Mouse (Mus musculus): ENCODE measurements around the gene Bckdhb. TPM values are rescaled to one million over a fixed set of nuclear protein-coding genes. Genes with fewer than 3 reads are reported as not detected.
A peak's percentile ranks its signal among the peaks of the same experiment; 100 is the strongest.

The Bckdhb gene
- polyA plus RNA-seq, 1 experiment from 2014 or later = 62.1 TPM

GRCm38 (mm10) chr9:84028120-84028519, 103.2 kb downstream of the Bckdhb start:
- peaks cover 14% of the 10 kb centered on the region for H3K4me1 ChIP-seq (replicated peaks)
- H3K4me3 ChIP-seq (replicated peaks) = no peak overlapping the region
- H3K36me3 ChIP-seq = no peaks in the 10 kb centered on the region
- no peak overlapping the region for H3K9ac ChIP-seq (replicated peaks)
- H3K27ac ChIP-seq = no peak overlapping the region
- no peaks in the 10 kb centered on the region for H3K9me3 ChIP-seq
- no peak for ATAC-seq (ENCODE audit: insufficient number of reproducible peaks, insufficient read depth, low FRiP score, low TSS enrichment, low read depth)
- H3K27me3 ChIP-seq = no peaks in the 10 kb centered on the region; the same call in 1 of the 2 replicates
- WGBS = 74% methylated on average over 2 of the region's 2 CpGs
- H3K4me2 ChIP-seq = no peak overlapping the region

- Histone ChIP-seq H3K4me1 (replicated peaks) (peaks cover 16% of the 10 kb centered on the region), H3K36me3 (no peaks in the 10 kb centered on the region), H3K9me3 (no peaks in the 10 kb centered on the region), H3K27ac (no peak overlapping the region), H3K4me2 (no peak overlapping the region), H3K27me3 (no peaks in the 10 kb centered on the region; the same call in 1 of the 2 replicates), H3K9ac (replicated peaks) (no peak overlapping the region), H3K4me3 (replicated peaks) (no peak overlapping the region)
- no peak for ATAC-seq (ENCODE audit: insufficient number of reproducible peaks, insufficient read depth, low FRiP score, low TSS enrichment, low read depth)
- 78% methylated on average over 6 of the region's 6 CpGs for WGBS
Measured at GRCm38 (mm10) chr9:84030691-84031290, 105.8 kb downstream of the Bckdhb start.

- 83% methylated on average over 6 of the region's 6 CpGs for WGBS
- H3K36me3 ChIP-seq = no peaks in the 10 kb centered on the region
- peaks cover 18% of the 10 kb centered on the region for H3K4me1 ChIP-seq (replicated peaks)
- ATAC-seq (ENCODE audit: insufficient number of reproducible peaks, insufficient read depth, low FRiP score, low TSS enrichment, low read depth) = no peak
- no peak overlapping the region for H3K4me2 ChIP-seq
- no peaks in the 10 kb centered on the region for H3K9me3 ChIP-seq
- H3K4me3 ChIP-seq (replicated peaks) = no peak overlapping the region
- no peak overlapping the region for H3K9ac ChIP-seq (replicated peaks)
- H3K27me3 ChIP-seq = no peaks in the 10 kb centered on the region; the same call in 1 of the 2 replicates
- no peak overlapping the region for H3K27ac ChIP-seq
Measured at GRCm38 (mm10) chr9:84031406-84031805, 106.5 kb downstream of the Bckdhb start.

GRCm38 (mm10) chr9:84032669-84033341, 107.9 kb downstream of the Bckdhb start:
- H3K4me2 ChIP-seq = peak overlapping the region; percentile 29
- no peak overlapping the region for H3K4me3 ChIP-seq (replicated peaks)
- H3K36me3 ChIP-seq = no peaks in the 10 kb centered on the region
- no peak overlapping the region for H3K27ac ChIP-seq
- H3K9ac ChIP-seq (replicated peaks) = no peak overlapping the region
- H3K9me3 ChIP-seq = no peaks in the 10 kb centered on the region
- peaks cover 26% of the 10 kb centered on the region for H3K4me1 ChIP-seq (replicated peaks)
- WGBS = 14% methylated on average over 19 of the region's 19 CpGs
- no peak for ATAC-seq (ENCODE audit: insufficient number of reproducible peaks, insufficient read depth, low FRiP score, low TSS enrichment, low read depth)
- H3K27me3 ChIP-seq = no peaks in the 10 kb centered on the region; the same call in 1 of the 2 replicates

GRCm38 (mm10) chr9:84036046-84036445, 111.1 kb downstream of the Bckdhb start:
- 82% methylated on average over 8 of the region's 8 CpGs for WGBS
- Histone ChIP-seq H3K9me3 (no peaks in the 10 kb centered on the region), H3K4me3 (replicated peaks) (no peak overlapping the region), H3K27ac (no peak overlapping the region), H3K9ac (replicated peaks) (no peak overlapping the region), H3K4me1 (replicated peaks) (peaks cover 27% of the 10 kb centered on the region), H3K27me3 (no peaks in the 10 kb centered on the region; the same call in 1 of the 2 replicates), H3K4me2 (no peak overlapping the region), H3K36me3 (no peaks in the 10 kb centered on the region)
- ATAC-seq (ENCODE audit: insufficient number of reproducible peaks, insufficient read depth, low FRiP score, low TSS enrichment, low read depth) = no peak

- H3K9ac ChIP-seq (replicated peaks) = no peak overlapping the region
- peaks cover 27% of the 10 kb centered on the region for H3K4me1 ChIP-seq (replicated peaks)
- no peak overlapping the region for H3K4me3 ChIP-seq (replicated peaks)
- H3K4me2 ChIP-seq = no peak overlapping the region
- 87% methylated on average over 1 of the region's 1 CpGs for WGBS
- no peaks in the 10 kb centered on the region for H3K9me3 ChIP-seq
- ATAC-seq (ENCODE audit: insufficient number of reproducible peaks, insufficient read depth, low FRiP score, low TSS enrichment, low read depth) = peak; percentile 71
- 0 out of 2 replicates have a peak overlapping the region, but pooled peaks have one; percentile 70 for H3K27ac ChIP-seq
- no peaks in the 10 kb centered on the region for H3K36me3 ChIP-seq
- no peaks in the 10 kb centered on the region; the same call in 1 of the 2 replicates for H3K27me3 ChIP-seq
Measured at GRCm38 (mm10) chr9:84037224-84037623, 112.3 kb downstream of the Bckdhb start.

- Histone ChIP-seq H3K4me2 (no peak overlapping the region), H3K36me3 (no peaks in the 10 kb centered on the region), H3K4me1 (replicated peaks) (peaks cover 17% of the 10 kb centered on the region), H3K27ac (no peak overlapping the region), H3K9ac (replicated peaks) (no peak overlapping the region), H3K4me3 (replicated peaks) (no peak overlapping the region), H3K27me3 (no peaks in the 10 kb centered on the region), H3K9me3 (no peaks in the 10 kb centered on the region)
- WGBS = 85% methylated on average over 4 of the region's 4 CpGs
- no peak for ATAC-seq (ENCODE audit: insufficient number of reproducible peaks, insufficient read depth, low FRiP score, low TSS enrichment, low read depth)
Measured at GRCm38 (mm10) chr9:84038946-84039345, 114.0 kb downstream of the Bckdhb start.

- 87% methylated on average over 2 of the region's 2 CpGs for WGBS
- Histone ChIP-seq H3K4me2 (no peak overlapping the region), H3K4me3 (replicated peaks) (no peak overlapping the region), H3K36me3 (no peaks in the 10 kb centered on the region), H3K4me1 (replicated peaks) (peaks cover 17% of the 10 kb centered on the region), H3K27me3 (no peaks in the 10 kb centered on the region), H3K9me3 (no peaks in the 10 kb centered on the region), H3K9ac (replicated peaks) (no peak overlapping the region), H3K27ac (no peak overlapping the region)
- no peak for ATAC-seq (ENCODE audit: insufficient number of reproducible peaks, insufficient read depth, low FRiP score, low TSS enrichment, low read depth)
Measured at GRCm38 (mm10) chr9:84040376-84040775, 115.4 kb downstream of the Bckdhb start.

GRCm38 (mm10) chr9:84041631-84042277, 116.8 kb downstream of the Bckdhb start:
- Histone ChIP-seq H3K27ac (no peak overlapping the region), H3K9me3 (no peaks in the 10 kb centered on the region), H3K36me3 (no peaks in the 10 kb centered on the region), H3K4me2 (no peak overlapping the region), H3K4me3 (replicated peaks) (no peak overlapping the region), H3K27me3 (no peaks in the 10 kb centered on the region), H3K9ac (replicated peaks) (no peak overlapping the region), H3K4me1 (replicated peaks) (peaks cover 23% of the 10 kb centered on the region)
- WGBS = 52% methylated on average over 3 of the region's 4 CpGs
- no peak for ATAC-seq (ENCODE audit: insufficient number of reproducible peaks, insufficient read depth, low FRiP score, low TSS enrichment, low read depth)

GRCm38 (mm10) chr9:84042539-84042938, 117.6 kb downstream of the Bckdhb start:
- no peak for ATAC-seq (ENCODE audit: insufficient number of reproducible peaks, insufficient read depth, low FRiP score, low TSS enrichment, low read depth)
- no peak overlapping the region for H3K9ac ChIP-seq (replicated peaks)

GRCm38 (mm10) chr9:84044136-84044535, 119.2 kb downstream of the Bckdhb start:
- H3K4me3 ChIP-seq (replicated peaks) = no peak overlapping the region
- no peaks in the 10 kb centered on the region for H3K36me3 ChIP-seq
- ATAC-seq (ENCODE audit: insufficient number of reproducible peaks, insufficient read depth, low FRiP score, low TSS enrichment, low read depth) = no peak
- H3K4me1 ChIP-seq (replicated peaks) = peaks cover 8% of the 10 kb centered on the region
- no peak overlapping the region for H3K9ac ChIP-seq (replicated peaks)
- H3K27me3 ChIP-seq = no peaks in the 10 kb centered on the region
- H3K27ac ChIP-seq = no peak overlapping the region
- WGBS = 93% methylated on average over 6 of the region's 6 CpGs
- H3K9me3 ChIP-seq = no peaks in the 10 kb centered on the region
- no peak overlapping the region for H3K4me2 ChIP-seq

More at GRCm38 (mm10) chr9:84042539-84042938, 117.6 kb downstream of the Bckdhb start:
- no peaks in the 10 kb centered on the region for H3K27me3 ChIP-seq
- H3K4me2 ChIP-seq = no peak overlapping the region
- H3K4me1 ChIP-seq (replicated peaks) = peaks cover 18% of the 10 kb centered on the region
- WGBS = 83% methylated on average over 3 of the region's 3 CpGs
- no peaks in the 10 kb centered on the region for H3K36me3 ChIP-seq
- no peak overlapping the region for H3K4me3 ChIP-seq (replicated peaks)
- H3K27ac ChIP-seq = no peak overlapping the region
- H3K9me3 ChIP-seq = no peaks in the 10 kb centered on the region
